In genomic region chr12:89331474-89332263, GRCm38 (mm10) we compare ENCODE assay signal across 13 mouse cellular contexts.
DNase-seq lines count a peak whose midpoint lies in the region; ATAC-seq and TF ChIP-seq lines count a peak whose summit lies in the region.
"Had no signal": no experiment of that assay in that cellular context is flagged by ENCODE, and none has a peak within 500 bp of the region (broad histone marks: within the 10 kb centered on the region; RNA-seq: fewer than 3 reads in every experiment).

No protein-coding gene starts in this region.

- H3K27ac ChIP-seq in heart, postnatal 0 days (ENCODE audit: low read depth): no peak overlapping the region
- H3K27ac ChIP-seq in CH12.LX (ENCODE audit: insufficient read depth, low read depth): no peak overlapping the region
- H3K27ac ChIP-seq: liver, embryonic 14.5 days; midbrain, embryonic 12.5 days had no signal

- no peaks in the 10 kb centered on the region for H3K36me3 ChIP-seq in heart, postnatal 0 days (replicated peaks; ENCODE audit: control insufficient read depth, insufficient read depth, low read length)
- H3K36me3 ChIP-seq in CH12.LX (replicated peaks in 1 of 2; ENCODE audit: control insufficient read depth in 1 of 2, insufficient read depth in 1 of 2, low read length in 1 of 2): no peaks in the 10 kb centered on the region
- H3K36me3 ChIP-seq: midbrain, embryonic 12.5 days had no signal

- H3K4me1 ChIP-seq in heart, postnatal 0 days (ENCODE audit: control insufficient read depth, insufficient read depth): no peaks in the 10 kb centered on the region
- no peaks in the 10 kb centered on the region; a peak in 1 of 4 replicates for H3K4me1 ChIP-seq in CH12.LX (ENCODE audit: control insufficient read depth in 1 of 2, insufficient read depth in 2 of 2)
- H3K4me1 ChIP-seq: midbrain, embryonic 12.5 days had no signal

- in situ Hi-C loops in CH12.LX (cut with MboI; ENCODE audit: low pct_ligation_motif_present, low pct_unique_long_range_greater_than_20kb, low sequenced_read_pairs): no loop called here

- H3K4me3 ChIP-seq in heart, postnatal 0 days (ENCODE audit: low read depth, low read length): no peak overlapping the region
- H3K4me3 ChIP-seq in CH12.LX (replicated peaks in 1 of 3; ENCODE audit: low read depth in 2 of 3, low read length in 2 of 3, poor library complexity in 1 of 3): no peak overlapping the region
- H3K4me3 ChIP-seq: midbrain, embryonic 12.5 days had no signal

- TF ChIP-seq EP300 in heart, postnatal 0 days (IDR thresholded peaks at IDR 0.05; ENCODE audit: low read depth): no peak
- TF ChIP-seq EP300 in CH12.LX (IDR thresholded peaks at IDR 0.05; ENCODE audit: low read length): no peak

- 87% methylated on average over 3 of the region's 3 CpGs for WGBS in heart, postnatal 0 days

- no peak for ATAC-seq in heart, postnatal 0 days (ENCODE audit: insufficient read depth, low read depth)
- peak; percentile 95 for ATAC-seq in common myeloid progenitor, adult 5-6 weeks (replicated peaks; ENCODE audit: low read depth, poor library complexity, severe bottlenecking)
- ATAC-seq in inflammation-experienced regulatory T-cells, adult 6 months: no peak

- no peak for TF ChIP-seq POLR2A in CH12.LX (IDR thresholded peaks at IDR 0.05; ENCODE audit: low read depth, low read length)

- dilution Hi-C loops in CH12.LX (cut with MboI; ENCODE audit: extremely low pct_ligation_motif_present, extremely low pct_unique_long_range_greater_than_20kb, low sequenced_read_pairs): no loop called here

- H3K4me2 ChIP-seq in heart, postnatal 0 days (ENCODE audit: low read depth, low read length): no peak overlapping the region
- H3K4me2 ChIP-seq in CH12.LX (ENCODE audit: insufficient read depth, low read depth, poor library complexity, severe bottlenecking): no peak overlapping the region
- H3K4me2 ChIP-seq: midbrain, embryonic 12.5 days had no signal

- no peak overlapping the region for H3K9ac ChIP-seq in heart, postnatal 0 days (replicated peaks; ENCODE audit: low read depth, low read length)
- H3K9ac ChIP-seq in CH12.LX (ENCODE audit: insufficient read depth, low read depth): no peak overlapping the region
- H3K9ac ChIP-seq: liver, embryonic 14.5 days; midbrain, embryonic 12.5 days had no signal

- no peaks in the 10 kb centered on the region for H3K9me3 ChIP-seq in heart, postnatal 0 days (replicated peaks; ENCODE audit: control insufficient read depth, low read length)
- H3K9me3 ChIP-seq in CH12.LX (replicated peaks; ENCODE audit: low read length): no peaks in the 10 kb centered on the region
- H3K9me3 ChIP-seq: midbrain, embryonic 12.5 days had no signal

- H3K79me2 ChIP-seq in CH12.LX (replicated peaks; ENCODE audit: control insufficient read depth, extremely low read depth, insufficient read depth, poor library complexity, severe bottlenecking): no peaks in the 10 kb centered on the region

- TF ChIP-seq CTCF in heart, postnatal 0 days (IDR thresholded peaks at IDR 0.05; ENCODE audit: low read depth): peak; percentile 49
- TF ChIP-seq CTCF in CH12.LX (conservative IDR thresholded peaks at IDR 0.05 in 1 of 2, IDR thresholded peaks at IDR 0.05 in 1 of 2; ENCODE audit: low read depth in 2 of 2, low read length in 2 of 2): peak; percentile 49 to 67

- no peak for DNase-seq in heart, postnatal 0 days (ENCODE audit: low spot score)
- DNase-seq in heart, postnatal 36 days: no peak
- DNase-seq in CH12.LX (ENCODE audit: extremely low read depth) (peak; percentile 49), liver (no peak)
- DNase-seq in left cerebral cortex, postnatal 14 days (ENCODE audit: low spot score in 2 of 2): peak; percentile 51 to 81
- no peak for DNase-seq in adrenal gland, postnatal 36 days
- DNase-seq: adrenal gland, adult 8-10 months; heart, postnatal 4 days; kidney, postnatal 25 days had no signal

- peak; percentile 26 for TF ChIP-seq RAD21 in CH12.LX (IDR thresholded peaks at IDR 0.05; ENCODE audit: low read depth, low read length)

- no peaks in the 10 kb centered on the region for H3K27me3 ChIP-seq in heart, postnatal 0 days (ENCODE audit: control insufficient read depth, insufficient read depth, low read length)
- H3K27me3 ChIP-seq in CH12.LX (replicated peaks): no peaks in the 10 kb centered on the region
- H3K27me3 ChIP-seq: midbrain, embryonic 12.5 days had no signal

- intact Hi-C loops in heart, postnatal 36 days (cut with DNase I): no loop called here
- intact Hi-C loops in left cerebral cortex, postnatal 14 days (cut with DNase I): loop anchor here (5.0 kb wide), 1 partner anchor 46 kb away; no protein-coding TSS in a partner anchor

TF ChIP-seq in CH12.LX, 34 proteins besides CTCF, POLR2A, EP300 and RAD21:
- TF ChIP-seq RCOR1 (conservative IDR thresholded peaks at IDR 0.05; ENCODE audit: low read depth, low read length) (no peak), SMC3 (IDR thresholded peaks at IDR 0.05; ENCODE audit: low read depth, low read length) (peak; percentile 66), MXI1 (IDR thresholded peaks at IDR 0.05; ENCODE audit: low read depth, low read length) (no peak)

Comparison
In these comparisons a context has a peak if more than half of its experiments do, and no peak if none do; other contexts are left out.
1. DNase-seq: peak in CH12.LX (single experiment) and left cerebral cortex, postnatal 14 days (2 of 2); none in heart, postnatal 0 days (single experiment), heart, postnatal 36 days (0 of 2), adrenal gland, postnatal 36 days (0 of 2) and liver (single experiment).